Mouse (Mus musculus): Measurements from ENCODE around the gene Rabac1. TPM values are rescaled to one million over a fixed set of nuclear protein-coding genes. Genes with fewer than 3 reads are reported as not detected.
A peak's percentile ranks its signal among the peaks of the same experiment; 100 is the strongest.

The Rabac1 gene
- 100 to 1,000 TPM; 222 to 234 TPM for total RNA-seq (2021)
- long read RNA-seq, experiment 1, transcript Rabac1-203 (4 exons, 986 nt) = minor isoform, 7 of 178 reads
- long read RNA-seq, experiment 1, transcript Rabac1-201 (5 exons, 899 nt) = major isoform, 159 of 178 reads
- long read RNA-seq, experiment 1, partial matches to known transcripts = 2 of 178 reads
- long read RNA-seq, experiment 1, other reads (novel, unspliced or antisense) = 8 of 178 reads
- long read RNA-seq, experiment 2, transcript Rabac1-201 (5 exons, 899 nt) = major isoform, 98 of 109 reads
- long read RNA-seq, experiment 2, partial matches to known transcripts = 3 of 109 reads
- long read RNA-seq, experiment 2, other reads (novel, unspliced or antisense) = 4 of 109 reads

DNA sequence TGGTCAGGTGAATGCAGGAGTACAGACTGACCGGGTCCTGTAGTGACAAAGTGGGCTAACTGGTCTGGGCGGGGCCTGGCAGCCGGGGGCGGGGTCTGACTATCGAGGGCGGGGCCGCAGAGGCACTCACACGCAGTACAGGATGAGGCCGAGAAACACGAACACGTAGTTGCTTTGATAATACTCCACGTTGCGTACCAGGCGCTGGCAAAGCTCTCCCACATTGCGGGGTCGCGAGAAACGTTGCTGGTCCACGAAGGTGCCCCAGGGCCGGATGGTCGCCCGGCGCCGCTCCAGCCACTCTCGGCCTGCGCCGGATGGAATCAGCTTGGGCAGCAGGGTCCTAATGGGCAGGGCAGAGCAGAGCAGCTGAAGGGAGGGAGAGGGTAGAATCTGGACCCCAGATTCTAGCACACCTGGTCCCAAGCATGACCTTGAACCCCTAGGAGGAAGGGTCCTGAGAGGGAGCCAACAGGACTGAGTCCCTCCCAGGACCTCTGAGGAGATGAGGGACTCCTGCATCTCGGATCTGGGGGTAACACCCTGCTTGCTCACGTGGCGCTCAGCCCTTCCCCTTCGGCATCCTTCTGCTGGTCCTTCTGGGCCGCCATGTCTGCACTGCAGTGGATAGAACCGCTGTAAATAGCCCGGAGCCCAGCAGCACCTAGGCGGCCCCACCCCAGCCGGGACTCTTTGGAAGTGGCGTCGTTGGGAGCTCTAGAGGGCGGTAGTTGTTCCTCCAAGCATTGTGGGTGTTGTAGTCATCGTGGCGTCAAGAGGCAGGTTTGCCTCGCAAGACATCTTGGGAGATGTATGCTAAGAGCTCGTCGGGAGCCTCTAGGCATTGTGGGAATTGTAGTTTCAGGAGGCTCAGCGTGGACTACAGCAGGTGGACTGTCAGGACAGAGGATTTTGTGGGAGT lies at the start of gene Rabac1:
Rabac1 (minus strand) TSS at position 783 of the 922 bp plus-strand sequence.
- peak; percentile 93 for DNase-seq

DNA sequence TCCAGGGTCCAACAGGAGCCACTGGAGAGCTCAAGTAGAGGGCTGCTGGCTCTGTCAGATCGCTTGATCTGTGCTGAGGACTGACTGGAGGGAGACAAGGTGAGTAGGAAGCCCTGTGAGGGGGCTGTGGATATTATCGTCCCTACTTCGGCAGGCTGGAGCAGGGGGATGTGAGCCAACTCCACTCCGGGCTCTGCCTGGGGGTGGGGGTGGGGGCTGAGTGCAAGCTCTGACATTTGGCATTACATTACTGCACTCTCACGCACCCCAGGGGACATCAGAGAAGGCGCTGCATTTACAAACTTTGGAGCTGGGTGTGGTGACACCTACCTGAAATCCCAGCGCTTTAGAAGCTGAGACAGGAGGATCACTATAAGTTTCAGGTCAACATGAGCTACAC lies 39.0 kb upstream of the Rabac1 start:
- DNase-seq = no peak

DNA sequence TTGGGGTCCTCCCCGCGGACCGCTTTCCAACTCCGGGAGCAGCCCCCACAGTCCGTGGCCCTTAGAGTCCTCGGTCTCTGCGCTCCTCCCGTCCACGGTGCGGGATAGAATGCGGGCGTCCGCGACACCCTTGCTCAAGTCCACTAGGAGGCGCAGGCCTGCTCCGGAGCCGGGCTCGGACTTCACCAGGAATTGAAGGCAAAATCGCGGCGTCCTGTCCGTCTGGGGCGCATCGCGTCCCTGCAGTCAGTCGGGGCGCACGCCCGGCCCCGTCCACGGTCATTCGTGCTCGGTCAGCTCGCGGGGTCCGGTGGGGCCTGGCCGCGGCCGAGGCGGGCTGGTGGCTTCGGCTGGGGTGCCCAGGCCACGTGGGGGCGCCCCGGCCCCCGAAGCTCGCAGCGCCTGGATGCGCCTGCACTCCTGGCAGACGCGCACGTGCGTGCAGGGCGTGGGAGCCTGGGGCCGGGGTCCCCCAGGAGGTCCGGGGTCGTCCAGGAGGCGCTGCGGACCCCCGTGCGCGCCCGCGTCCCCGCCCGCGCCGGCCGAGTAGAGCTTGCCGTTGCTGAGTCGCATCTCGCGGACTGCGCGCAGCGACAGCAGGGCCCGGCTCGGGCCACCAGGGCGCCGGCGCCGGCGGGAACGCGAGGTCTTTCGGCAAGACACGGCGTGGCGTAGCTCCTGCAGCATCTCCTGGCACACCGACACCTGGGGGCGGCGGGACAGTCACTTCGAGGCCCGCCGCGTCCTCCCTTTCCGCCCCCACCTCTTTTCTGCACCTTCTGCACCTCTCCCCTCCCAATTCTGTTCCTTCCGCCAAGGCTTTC lies 37.7 kb upstream of the Rabac1 start:
- peak; percentile 66 for DNase-seq

DNA sequence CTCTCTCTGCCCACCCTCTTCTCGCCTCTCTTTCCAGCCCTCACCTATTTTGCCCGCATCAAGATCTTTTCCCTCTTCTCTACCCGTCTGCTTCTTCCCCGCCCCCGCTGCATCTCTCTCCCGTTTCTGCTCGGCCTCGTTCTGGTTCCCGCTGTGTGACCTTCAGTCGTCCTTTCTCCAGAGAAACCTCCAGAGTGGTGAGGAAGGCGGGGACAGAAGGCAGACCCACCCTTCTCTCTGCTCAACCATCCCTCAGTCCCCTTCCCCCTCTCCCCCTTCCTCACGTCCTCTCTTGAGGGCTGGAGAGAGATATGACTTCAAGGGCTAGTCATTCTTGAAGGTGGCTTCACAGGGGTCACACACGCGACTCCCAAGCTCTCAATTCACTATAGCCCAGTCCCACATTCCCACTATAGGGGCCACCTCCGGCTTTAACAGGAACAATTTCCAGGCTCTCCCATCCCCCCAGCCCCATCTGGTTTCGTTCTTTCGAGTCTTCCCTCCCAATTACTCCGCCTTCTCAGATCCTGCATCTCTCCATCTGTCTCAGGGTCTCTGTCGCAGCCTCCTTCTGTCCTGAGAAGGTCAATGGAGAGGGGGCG lies 36.6 kb upstream of the Rabac1 start:
- DNase-seq = no peak

DNA sequence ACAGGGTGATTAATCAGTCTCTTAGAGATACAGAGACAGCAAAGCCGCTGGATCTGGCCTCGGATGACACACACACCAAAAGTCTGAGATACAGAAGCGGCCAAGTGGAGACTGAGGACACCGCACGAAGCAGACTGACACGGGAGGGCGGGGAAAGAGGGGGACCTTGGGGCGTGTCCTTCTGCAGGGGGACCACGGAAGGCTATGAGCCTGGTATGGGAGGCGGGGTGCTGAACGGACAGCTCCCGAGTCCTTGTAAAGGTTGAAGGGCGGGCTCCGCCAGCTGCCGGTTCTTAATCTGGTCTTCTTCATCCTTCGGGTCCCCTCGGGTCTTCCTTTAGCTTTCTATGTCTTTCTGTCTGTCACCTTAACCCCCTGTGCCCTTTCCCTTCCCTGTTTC lies 36.1 kb upstream of the Rabac1 start:
- peak; percentile 89 for DNase-seq

DNA sequence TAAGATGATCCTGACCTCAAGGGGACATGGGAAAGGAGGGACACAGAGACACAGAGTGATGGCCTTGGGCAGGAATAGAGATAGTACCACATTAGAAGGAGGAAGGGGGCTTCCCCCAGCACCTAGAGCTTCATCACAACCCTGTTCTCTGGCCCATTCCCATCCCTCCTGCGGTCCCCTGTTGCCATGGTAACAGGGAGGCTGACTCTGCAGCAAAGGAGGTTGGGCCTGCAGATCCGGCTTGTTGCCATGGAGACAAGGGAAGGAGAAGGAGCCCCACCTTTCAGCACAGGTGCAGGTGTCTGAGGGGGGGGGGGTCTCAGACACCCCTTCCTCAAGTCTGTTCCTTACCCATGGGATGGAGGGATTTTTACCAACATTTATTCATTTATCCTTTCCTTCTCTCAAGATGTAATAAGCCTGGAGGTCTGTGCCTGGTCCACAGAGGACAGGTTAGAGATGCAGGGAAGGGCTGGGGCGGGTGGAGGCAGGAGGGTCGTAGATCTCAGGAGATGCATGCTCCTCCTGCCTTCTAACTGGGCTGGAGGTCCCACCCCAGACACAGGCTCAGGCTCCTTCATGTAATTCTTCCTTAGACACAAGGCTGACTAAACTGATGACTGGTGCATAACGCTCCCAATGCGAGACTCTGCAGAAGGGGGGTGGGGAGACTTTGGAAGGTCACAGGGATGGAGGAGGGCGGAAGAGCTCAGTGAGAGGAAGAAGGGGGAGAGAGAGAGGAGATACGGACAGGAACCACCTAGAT lies 35.2 kb upstream of the Rabac1 start:
- peak; percentile 25 for DNase-seq

DNA sequence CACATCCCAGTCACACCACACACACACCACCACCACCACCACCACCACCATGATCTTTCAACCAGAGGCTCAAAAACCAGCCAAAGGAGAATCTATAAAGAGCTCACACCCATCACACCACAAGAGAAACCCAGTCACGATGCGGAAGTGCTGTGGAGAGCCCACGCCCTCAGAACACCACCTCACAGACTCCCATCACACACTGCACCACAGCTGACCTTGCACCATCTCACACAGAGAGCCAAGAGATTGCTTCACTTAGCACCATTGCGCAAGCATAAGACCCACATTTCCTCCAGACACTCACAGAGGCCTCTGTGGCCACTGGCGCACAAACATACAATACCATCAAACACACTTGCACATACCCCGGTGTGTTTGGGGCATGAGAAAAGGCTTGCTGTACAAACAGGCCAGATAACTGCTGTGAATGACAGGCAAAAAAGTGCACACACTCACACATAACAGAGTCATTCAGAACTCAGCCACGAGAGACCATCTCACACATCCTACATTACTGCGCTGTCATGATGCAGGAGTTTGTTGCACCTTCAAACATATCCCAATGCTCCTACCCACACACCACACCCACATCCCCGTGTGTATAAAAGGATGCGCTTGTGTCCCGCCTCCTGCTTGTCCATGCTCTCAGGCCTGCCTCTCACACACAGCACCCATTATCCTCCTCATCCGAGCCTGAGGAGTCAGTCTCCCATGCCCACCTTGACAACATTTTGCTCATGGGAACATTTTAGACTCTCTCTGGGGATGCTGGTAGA lies 34.2 kb upstream of the Rabac1 start:
- DNase-seq = peak; percentile 69

DNA sequence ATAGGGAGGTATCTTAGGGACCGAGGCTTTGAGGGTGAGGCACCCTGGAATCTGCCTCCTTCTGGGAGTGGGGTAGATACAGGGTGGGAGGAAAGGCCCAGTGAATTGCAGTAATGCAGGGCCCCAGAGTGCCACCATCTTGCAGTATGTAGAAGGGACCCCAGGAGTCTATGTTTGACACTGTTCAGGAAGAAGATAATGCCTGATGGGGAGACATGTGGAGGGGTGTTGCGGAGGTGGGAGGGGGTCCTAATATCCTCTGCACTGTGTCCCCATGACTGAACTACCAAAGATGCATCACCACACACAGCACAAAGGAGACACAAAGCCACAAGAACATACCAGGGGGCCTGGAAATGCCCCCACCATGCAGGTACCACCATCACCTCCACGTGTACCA lies 33.6 kb upstream of the Rabac1 start:
- no peak for DNase-seq

DNA sequence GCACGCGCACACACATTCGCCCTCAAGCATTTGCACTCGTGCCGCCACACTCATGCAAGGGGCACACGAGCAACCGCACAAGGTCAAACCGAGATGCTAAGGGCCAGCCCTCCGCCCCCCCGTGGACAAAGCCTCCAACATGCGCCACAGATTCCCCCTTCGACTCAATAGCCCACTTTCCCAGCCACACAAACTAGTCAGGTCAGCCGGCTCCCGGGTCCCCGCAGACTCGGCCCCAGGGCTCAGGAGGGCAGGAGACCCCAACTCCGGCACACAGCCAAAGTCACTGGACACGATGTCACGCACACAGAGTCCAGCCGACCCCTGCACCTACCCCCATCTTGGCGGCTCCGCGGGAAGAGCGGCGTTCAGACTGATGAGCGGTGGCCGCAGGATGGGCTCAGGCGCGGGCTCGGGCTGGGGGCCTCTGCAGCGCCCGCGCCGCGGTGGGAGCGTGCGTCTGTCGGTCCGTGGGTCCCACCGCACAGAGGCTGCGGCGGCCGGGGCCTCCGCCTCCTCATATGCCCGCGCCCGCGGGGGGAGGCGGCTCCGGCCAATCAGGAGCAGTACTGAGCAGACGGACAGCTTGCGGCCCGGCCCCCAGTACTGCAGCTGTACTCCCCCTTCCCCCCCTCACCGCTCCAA lies 33.0 kb upstream of the Rabac1 start, which contains the start of gene Atp1a3:
Atp1a3 (minus strand) TSS at position 538 of the 645 bp plus-strand sequence.
- DNase-seq = peak; percentile 80

DNA sequence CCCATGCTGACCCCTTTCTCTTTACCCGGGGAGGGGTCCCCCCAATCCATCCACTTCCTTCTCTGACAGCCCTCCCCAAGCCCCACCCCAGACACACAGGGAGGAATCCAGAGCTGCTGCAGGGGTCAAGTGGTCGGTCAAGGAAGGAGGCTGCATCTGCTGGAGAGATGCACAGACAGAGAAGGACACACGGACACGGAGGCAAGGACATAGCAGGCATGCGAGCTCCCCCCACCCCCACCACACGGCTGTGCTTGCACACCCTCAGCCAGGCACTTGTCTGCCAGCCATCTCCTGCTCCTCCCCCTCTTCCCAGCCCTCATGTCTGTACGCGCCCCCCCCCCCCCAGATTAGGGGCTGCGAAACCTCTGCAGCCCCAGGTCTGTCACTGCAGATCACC lies 32.3 kb upstream of the Rabac1 start:
- DNase-seq = no peak

DNA sequence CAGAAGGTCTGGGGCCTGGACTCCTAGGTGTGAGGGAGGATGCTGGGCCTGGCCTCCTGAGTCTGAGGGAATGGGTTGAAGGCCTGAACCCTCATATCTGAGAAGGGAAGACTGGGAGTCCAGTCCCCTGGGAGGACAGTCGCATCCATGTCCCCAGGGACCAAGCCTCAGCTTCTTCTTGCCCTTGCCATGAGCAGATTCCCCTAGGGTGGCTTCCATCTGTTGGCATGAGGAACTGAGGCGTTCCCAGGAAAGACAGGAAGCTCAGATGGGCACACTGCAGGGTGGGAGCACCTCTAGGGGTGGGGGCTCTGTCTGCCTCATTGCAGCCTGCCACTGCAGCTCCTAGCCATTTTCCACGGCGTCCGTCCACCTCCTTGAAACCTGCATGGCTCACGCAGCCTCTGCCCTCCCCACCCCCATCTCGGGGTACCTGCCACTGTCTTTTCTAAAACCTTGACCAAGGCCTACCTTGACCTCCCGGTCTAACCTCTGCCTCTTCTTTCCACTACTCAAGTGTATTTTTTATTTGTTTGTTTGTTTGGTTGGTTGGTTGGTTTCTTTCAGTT lies 31.4 kb upstream of the Rabac1 start:
- no peak for DNase-seq

DNA sequence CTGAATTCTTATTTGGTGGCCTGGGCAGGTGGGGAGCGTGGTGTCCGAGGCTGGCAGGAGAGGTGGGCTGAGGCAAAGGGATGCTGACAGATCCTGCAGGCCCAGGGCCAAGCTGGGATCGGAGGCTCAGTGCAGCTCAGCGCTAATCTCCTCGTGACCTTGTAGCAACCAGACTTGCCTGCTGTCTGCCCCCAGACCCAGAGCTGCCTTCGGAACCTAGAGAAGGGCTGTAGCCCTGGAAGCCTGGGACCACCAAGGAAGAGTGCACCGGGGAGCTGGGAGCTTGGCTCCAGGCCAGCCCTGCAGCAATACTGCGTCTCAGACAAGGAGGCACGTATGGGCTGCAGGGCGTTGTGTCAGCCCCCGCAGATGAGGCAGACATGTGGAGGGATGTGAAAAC lies 30.7 kb upstream of the Rabac1 start:
- DNase-seq = no peak

DNA sequence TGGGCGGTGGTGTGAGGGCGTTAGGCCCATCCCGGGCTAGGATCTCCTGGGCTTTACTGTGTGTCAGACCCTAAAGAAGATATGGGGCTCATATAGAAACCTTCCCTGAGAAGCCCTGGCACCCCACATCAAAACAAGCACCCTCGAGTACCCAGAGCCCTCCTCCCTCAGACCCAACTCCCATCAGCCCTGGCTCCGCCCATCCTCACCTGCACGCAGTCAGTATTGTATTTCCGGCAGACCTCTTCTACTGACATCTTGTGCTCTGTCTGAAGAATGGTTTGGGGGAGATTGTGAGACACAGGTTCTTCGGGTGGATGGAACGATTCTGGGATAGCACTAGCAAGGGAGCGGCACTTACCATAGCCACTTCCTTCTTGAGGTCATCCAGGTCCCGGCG lies 28.2 kb upstream of the Rabac1 start:
- no peak for DNase-seq

DNA sequence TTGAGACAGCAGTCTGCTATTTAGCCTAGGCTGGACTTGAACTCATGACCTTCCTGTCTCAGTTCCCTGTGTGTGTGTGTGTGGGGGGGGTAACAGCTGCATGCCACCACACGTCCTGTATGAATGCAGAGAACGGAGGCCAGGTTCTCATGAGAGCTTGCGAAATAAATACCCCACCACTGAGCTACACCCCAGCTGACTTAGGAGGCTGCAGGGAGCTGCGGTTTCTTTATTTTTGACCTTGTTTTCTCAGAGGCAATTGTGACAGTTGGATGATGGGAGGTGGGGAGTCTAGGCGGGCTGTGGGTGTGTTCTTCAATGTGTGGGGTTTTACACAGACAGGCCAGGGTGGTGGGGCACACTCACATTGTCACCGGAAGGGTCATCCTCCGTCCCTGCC lies 27.7 kb upstream of the Rabac1 start:
- DNase-seq = no peak

DNA sequence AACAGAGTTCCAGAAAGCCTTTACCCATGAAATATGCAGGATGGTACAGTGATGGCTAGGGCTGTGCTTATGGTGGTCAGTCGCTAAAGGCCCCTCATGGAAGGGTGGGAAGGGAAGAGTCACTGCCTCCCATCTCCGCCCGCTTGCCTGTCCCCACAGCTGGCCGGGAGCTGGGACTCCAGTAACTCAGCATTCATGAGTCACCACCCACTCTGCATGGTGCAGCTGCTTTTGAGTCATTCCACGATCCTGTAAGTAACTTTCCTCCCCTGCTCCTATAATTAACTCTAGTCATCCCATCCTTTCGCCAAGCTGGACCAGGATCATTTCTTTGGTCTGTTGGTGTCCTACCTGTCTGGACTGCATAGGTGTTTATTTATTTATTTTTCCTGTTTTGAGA lies 20.5 kb upstream of the Rabac1 start:
- DNase-seq = no peak

DNA sequence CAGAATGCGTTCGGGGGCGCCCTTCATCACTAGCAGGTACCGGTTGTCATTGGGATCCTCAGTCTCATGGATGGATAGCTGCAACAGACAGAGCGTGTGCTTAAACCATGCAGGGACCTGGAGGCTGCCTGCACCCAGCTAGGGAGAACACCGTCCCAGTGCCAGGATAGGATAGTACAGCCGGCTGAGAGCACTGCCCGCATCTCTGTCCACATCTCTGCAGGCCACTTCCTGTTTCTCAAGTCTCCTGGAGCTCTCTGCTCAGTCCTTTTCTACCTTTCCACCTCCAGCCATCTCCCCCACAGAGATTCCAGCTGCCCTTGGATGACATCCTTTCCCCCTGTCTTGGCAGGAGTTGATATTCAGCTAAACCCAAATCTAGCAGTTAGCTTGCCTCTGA lies 17.9 kb upstream of the Rabac1 start:
- DNase-seq = no peak

DNA sequence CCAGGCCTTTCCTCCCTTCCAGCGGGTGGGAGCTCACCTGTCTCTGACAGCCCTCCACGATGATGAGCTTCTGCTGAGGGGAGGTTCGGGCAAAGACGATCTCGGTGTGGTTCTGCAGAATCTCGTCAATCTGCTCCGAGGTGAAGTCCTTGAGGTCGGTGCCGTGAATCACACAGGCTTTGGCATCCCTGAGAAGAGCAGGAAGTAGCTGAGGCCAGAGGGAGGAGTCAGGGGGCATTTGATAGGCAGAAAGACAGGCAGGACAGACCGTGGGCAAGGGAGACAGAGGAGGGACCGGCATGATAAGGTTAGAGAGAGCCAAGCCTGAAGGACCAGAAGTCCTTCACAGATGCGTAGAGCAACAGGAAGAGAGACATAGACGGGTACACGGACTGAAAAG lies 15.4 kb upstream of the Rabac1 start:
- peak; percentile 63 for DNase-seq

DNA sequence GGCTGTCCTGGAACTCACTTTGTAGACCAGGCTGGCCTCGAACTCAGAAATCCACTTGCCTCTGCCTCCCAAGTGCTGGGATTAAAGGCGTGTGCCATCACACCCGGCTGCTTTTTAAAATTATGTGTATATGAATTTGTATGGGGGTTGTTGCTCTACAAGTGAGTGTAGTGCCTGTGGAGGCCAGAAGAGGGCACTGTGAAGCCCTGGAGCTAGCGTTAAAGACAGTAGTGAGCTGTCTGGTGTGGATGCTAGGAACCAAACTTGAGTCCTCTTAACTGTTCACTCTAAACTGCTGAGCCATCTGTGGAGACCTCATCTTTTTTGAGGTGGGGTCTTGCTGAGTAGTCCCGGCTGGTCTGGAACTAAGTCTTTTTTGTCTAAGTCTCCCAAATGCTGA lies 13.2 kb upstream of the Rabac1 start:
- DNase-seq = no peak

DNA sequence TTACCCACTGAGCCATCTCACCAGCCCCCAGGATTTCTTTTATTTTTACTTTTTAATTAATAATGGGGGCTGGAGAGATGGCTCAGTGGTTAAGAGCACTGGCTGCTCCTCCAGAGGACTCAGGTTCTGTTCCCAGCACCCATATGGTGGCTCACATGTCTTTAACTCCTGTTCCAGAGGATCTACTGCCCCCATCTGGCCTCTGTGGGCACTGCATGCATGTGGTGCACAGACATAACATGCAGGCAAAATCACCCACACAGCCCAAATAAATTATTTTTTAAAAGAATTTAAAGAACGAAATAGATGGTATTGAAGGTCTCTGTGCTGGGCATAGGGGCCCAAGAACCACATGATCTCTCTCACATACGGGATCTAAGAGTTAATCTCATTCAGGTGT lies 11.8 kb upstream of the Rabac1 start:
- DNase-seq = no peak

DNA sequence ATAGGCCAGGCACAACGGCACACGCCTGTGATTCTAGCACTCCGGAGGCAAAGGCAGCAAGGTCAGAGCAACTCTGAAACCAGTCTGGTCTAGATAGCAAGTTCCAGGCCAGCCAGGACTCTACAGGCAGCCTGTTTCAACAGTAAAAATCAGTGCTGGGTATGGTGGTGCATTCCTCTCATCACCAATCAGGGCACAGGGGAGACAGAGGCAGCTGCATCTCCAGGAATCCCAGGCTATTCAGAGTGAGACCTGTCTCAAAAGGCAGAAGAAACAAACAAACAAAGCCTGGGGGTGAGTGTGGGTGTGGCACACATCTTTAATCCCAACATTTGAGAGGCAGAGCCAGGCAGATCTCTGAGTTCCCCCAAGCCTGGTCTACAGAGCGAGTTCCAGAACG lies 10.8 kb upstream of the Rabac1 start:
- no peak for DNase-seq
